Mouse (Mus musculus) G1E-ER4 (cell line): Measurements from ENCODE around the gene Sh2d3c. TPM values are rescaled to one million over a fixed set of nuclear protein-coding genes. Genes with fewer than 3 reads are reported as not detected.
A peak's percentile ranks its signal among the peaks of the same experiment; 100 is the strongest.

Experiments
- GATA1 ChIP-seq: IDR thresholded peaks from one replicate; pipeline ENCODE4 v1.8.0; 2012; ENCODE audit warnings: low read length, inconsistent platforms
- polyA plus RNA-seq: library from polyadenylated mRNA; stranded (reverse); fragments of >175 nt; gene quantifications from 2 replicates; pipeline ENCODE4 v1.2.3, GENCODE M21; 2012

Sh2d3c gene
- polyA plus RNA-seq, 1 experiment, result not detected

- no peak for TF ChIP-seq GATA1
Observed at GRCm38 (mm10) chr2:32689420-32689819, 31.4 kb upstream of the Sh2d3c start.

- no peak for TF ChIP-seq GATA1
Observed at GRCm38 (mm10) chr2:32691041-32691440, 29.8 kb upstream of the Sh2d3c start.

- no peak for TF ChIP-seq GATA1
Observed at GRCm38 (mm10) chr2:32692496-32692895, 28.4 kb upstream of the Sh2d3c start.

- TF ChIP-seq GATA1, result no peak
Observed at GRCm38 (mm10) chr2:32693282-32693681, 27.6 kb upstream of the Sh2d3c start.

GRCm38 (mm10) chr2:32693823-32694411 is 26.9 kb upstream of the Sh2d3c start:
- peak; percentile 37 for TF ChIP-seq GATA1

- no peak for TF ChIP-seq GATA1
Observed at GRCm38 (mm10) chr2:32694691-32695090, 26.2 kb upstream of the Sh2d3c start.

GRCm38 (mm10) chr2:32699680-32700079 is 21.2 kb upstream of the Sh2d3c start:
- no peak for TF ChIP-seq GATA1

- no peak for TF ChIP-seq GATA1
Observed at GRCm38 (mm10) chr2:32700966-32701743, 19.7 kb upstream of the Sh2d3c start.

GRCm38 (mm10) chr2:32703046-32703445 is 17.8 kb upstream of the Sh2d3c start:
- TF ChIP-seq GATA1, result no peak

- TF ChIP-seq GATA1, result no peak
Observed at GRCm38 (mm10) chr2:32704021-32704421, 16.8 kb upstream of the Sh2d3c start, which contains the start of gene Fpgs. Gene Fpgs (minus strand): TSS chr2:32704145.

- TF ChIP-seq GATA1, result no peak
Observed at GRCm38 (mm10) chr2:32705018-32705417, 15.8 kb upstream of the Sh2d3c start.

GRCm38 (mm10) chr2:32706971-32707370 is 13.9 kb upstream of the Sh2d3c start:
- no peak for TF ChIP-seq GATA1

GRCm38 (mm10) chr2:32708643-32709042 is 12.2 kb upstream of the Sh2d3c start:
- no peak for TF ChIP-seq GATA1

- TF ChIP-seq GATA1, result no peak
Observed at GRCm38 (mm10) chr2:32709521-32710137, 11.2 kb upstream of the Sh2d3c start.

- no peak for TF ChIP-seq GATA1
Observed at GRCm38 (mm10) chr2:32710425-32710824, 10.4 kb upstream of the Sh2d3c start.

GRCm38 (mm10) chr2:32711301-32712056 is 9.4 kb upstream of the Sh2d3c start:
- no peak for TF ChIP-seq GATA1

- TF ChIP-seq GATA1, result no peak
Observed at GRCm38 (mm10) chr2:32712108-32712551, 8.7 kb upstream of the Sh2d3c start.
